ENCODE assay signal across 12 mouse cellular contexts in the genomic region with DNA sequence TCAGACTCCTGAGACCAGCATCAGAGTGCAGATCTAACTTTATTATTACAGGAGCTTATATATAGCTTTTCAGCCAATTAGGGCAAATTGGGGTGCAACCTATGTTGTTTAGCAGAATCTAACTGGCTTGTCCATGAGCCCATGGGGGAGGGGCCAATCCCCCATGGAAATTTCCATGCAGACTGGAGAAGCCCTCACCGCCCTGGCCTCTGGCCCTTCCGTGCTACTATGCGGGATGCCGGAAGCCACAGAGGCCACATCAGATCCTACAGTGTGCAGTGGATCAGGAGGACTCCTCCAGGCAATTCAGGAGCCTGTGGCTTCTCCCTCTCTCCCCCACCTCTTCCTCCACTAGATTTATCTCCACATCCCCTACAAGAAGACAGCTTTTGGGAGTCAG. TPM values are rescaled to one million over a fixed set of nuclear protein-coding genes. Genes with fewer than 3 reads are reported as not detected.
DNase-seq lines count a peak whose midpoint lies in the region; ATAC-seq and TF ChIP-seq lines count a peak whose summit lies in the region.
"Had no signal": no experiment of that assay in that cellular context is flagged by ENCODE, and none has a peak within 500 bp of the region (broad histone marks: within the 10 kb centered on the region; RNA-seq: fewer than 3 reads in every experiment).

No protein-coding gene starts in this region.

- no peak overlapping the region for H3K9ac ChIP-seq in lung, embryonic 14.5 days
- no peak overlapping the region for H3K9ac ChIP-seq in midbrain, embryonic 13.5 days (replicated peaks)
- H3K9ac ChIP-seq: forebrain, postnatal 0 days; hindbrain, embryonic 12.5 days; liver, embryonic 14.5 days had no signal

- no peak for TF ChIP-seq POLR2A in bone marrow macrophage, adult 2 months (IDR thresholded peaks at IDR 0.05; ENCODE audit: borderline replicate concordance, low read depth, low read length)
- TF ChIP-seq POLR2A in myocyte (IDR thresholded peaks at IDR 0.05; ENCODE audit: insufficient read length, low read depth), result no peak

- intact Hi-C loops in gastrocnemius, adult 2 months (cut with DNase I), result no loop called here

- no peaks in the 10 kb centered on the region for H3K79me2 ChIP-seq in myocyte (ENCODE audit: control insufficient read depth, insufficient read depth)

- H3K27me3 ChIP-seq in lung, embryonic 14.5 days (ENCODE audit: insufficient read depth, low read length), result no peaks in the 10 kb centered on the region
- no peaks in the 10 kb centered on the region for H3K27me3 ChIP-seq in myocyte (ENCODE audit: control insufficient read depth, insufficient read depth, insufficient read length)
- H3K27me3 ChIP-seq in midbrain, embryonic 13.5 days, result no peaks in the 10 kb centered on the region
- H3K27me3 ChIP-seq: hindbrain, embryonic 12.5 days had no signal

- DNase-seq in gastrocnemius, adult 2 months, result no peak
- no peak for DNase-seq in gastrocnemius, postnatal 25 days
- peak; percentile 49 for DNase-seq in lung, embryonic 14.5 days
- no peak for DNase-seq in lung, postnatal 10 days
- no peak for DNase-seq in urinary bladder, postnatal 10 days (ENCODE audit: low spot score)
- DNase-seq: forebrain, postnatal 0 days had no signal

- H3K4me2 ChIP-seq in lung, embryonic 14.5 days, result no peak overlapping the region
- H3K4me2 ChIP-seq in myocyte (ENCODE audit: low read depth), result peak overlapping the region; percentile 68
- no peak overlapping the region for H3K4me2 ChIP-seq in midbrain, embryonic 13.5 days (replicated peaks)
- H3K4me2 ChIP-seq: hindbrain, embryonic 12.5 days had no signal

- WGBS in lung, embryonic 14.5 days, result 46% methylated on average over 4 of the region's 4 CpGs
- 61% methylated on average over 4 of the region's 4 CpGs for WGBS in midbrain, embryonic 13.5 days

- H3K9me3 ChIP-seq in lung, embryonic 14.5 days (ENCODE audit: low read depth, low read length), result no peaks in the 10 kb centered on the region
- no peaks in the 10 kb centered on the region for H3K9me3 ChIP-seq in midbrain, embryonic 13.5 days
- H3K9me3 ChIP-seq: hindbrain, embryonic 12.5 days had no signal

- no peak; the same call in 1 of the 2 replicates for ATAC-seq in lung, embryonic 14.5 days (ENCODE audit: insufficient read depth)
- no peak for ATAC-seq in midbrain, embryonic 13.5 days
- ATAC-seq: forebrain, postnatal 0 days had no signal

- no peaks in the 10 kb centered on the region for H3K36me3 ChIP-seq in lung, embryonic 14.5 days (ENCODE audit: insufficient read depth)
- no peaks in the 10 kb centered on the region for H3K36me3 ChIP-seq in myocyte (ENCODE audit: control insufficient read depth, insufficient read depth)
- H3K36me3 ChIP-seq in midbrain, embryonic 13.5 days, result 0 out of 2 replicates have a peak, but pooled peaks cover 3% of the 10 kb centered on the region
- H3K36me3 ChIP-seq: hindbrain, embryonic 12.5 days had no signal

- H3K27ac ChIP-seq in gastrocnemius, adult 2 months, result peak overlapping the region; percentile 40
- H3K27ac ChIP-seq in lung, embryonic 14.5 days (ENCODE audit: low read depth), result no peak overlapping the region
- peak overlapping the region; percentile 52 for H3K27ac ChIP-seq in bone marrow macrophage, adult 2 months (ENCODE audit: insufficient read depth, low read depth, low read length)
- H3K27ac ChIP-seq in midbrain, embryonic 13.5 days, result no peak overlapping the region
- H3K27ac ChIP-seq: hindbrain, embryonic 12.5 days; macrophage had no signal

- no peak overlapping the region for H3K4me3 ChIP-seq in gastrocnemius, adult 2 months
- H3K4me3 ChIP-seq in lung, embryonic 14.5 days (ENCODE audit: low read depth, low read length), result no peak overlapping the region
- no peak overlapping the region for H3K4me3 ChIP-seq in bone marrow macrophage, adult 2 months (ENCODE audit: insufficient read depth, low read length)
- no peak overlapping the region for H3K4me3 ChIP-seq in myocyte
- no peak overlapping the region for H3K4me3 ChIP-seq in midbrain, embryonic 13.5 days (replicated peaks)
- H3K4me3 ChIP-seq: hindbrain, embryonic 12.5 days had no signal

- TF ChIP-seq CTCF in gastrocnemius, adult 2 months (IDR thresholded peaks at IDR 0.05), result no peak
- TF ChIP-seq CTCF in lung, embryonic 14.5 days (IDR thresholded peaks at IDR 0.05; ENCODE audit: low read depth), result no peak
- no peak for TF ChIP-seq CTCF in bone marrow macrophage, adult 2 months (IDR thresholded peaks at IDR 0.05; ENCODE audit: low read depth, low read length)

- peaks cover 17% of the 10 kb centered on the region for H3K4me1 ChIP-seq in lung, embryonic 14.5 days (ENCODE audit: insufficient read depth)
- H3K4me1 ChIP-seq in bone marrow macrophage, adult 2 months (ENCODE audit: control insufficient read depth, insufficient read depth, low read length), result peaks cover 63% of the 10 kb centered on the region
- H3K4me1 ChIP-seq in midbrain, embryonic 13.5 days (replicated peaks), result peaks cover 28% of the 10 kb centered on the region

- no peak overlapping the region for H3ac ChIP-seq in myocyte (ENCODE audit: control insufficient read depth, insufficient read length)

TF ChIP-seq in myocyte, 11 proteins besides CTCF, POLR2A, EP300 and RAD21:
- TF ChIP-seq CEBPB (IDR thresholded peaks at IDR 0.05; ENCODE audit: insufficient read depth, poor library complexity, severe bottlenecking) (no peak), POLR2AphosphoS2 (IDR thresholded peaks at IDR 0.05; ENCODE audit: insufficient read length, low read depth) (no peak), USF1 (IDR thresholded peaks at IDR 0.05; ENCODE audit: low read depth) (no peak), REST (IDR thresholded peaks at IDR 0.05; ENCODE audit: insufficient read depth, insufficient read length) (no peak), MAX (IDR thresholded peaks at IDR 0.05; ENCODE audit: low read depth) (no peak), TCF3 (IDR thresholded peaks at IDR 0.05; ENCODE audit: insufficient read length, low read depth) (no peak), E2F4 (IDR thresholded peaks at IDR 0.05; ENCODE audit: insufficient read depth) (no peak), SRF (IDR thresholded peaks at IDR 0.05; ENCODE audit: control insufficient read depth, insufficient read length, low read depth) (no peak), MYOG (IDR thresholded peaks at IDR 0.05; ENCODE audit: control insufficient read depth in 1 of 3, insufficient read depth in 1 of 3, insufficient read length in 2 of 3, low read depth in 2 of 3) (no peak), MYOD1 (IDR thresholded peaks at IDR 0.05; ENCODE audit: control insufficient read depth in 1 of 3, insufficient read length in 2 of 3, low read depth in 2 of 3) (no peak), TCF12 (IDR thresholded peaks at IDR 0.05; ENCODE audit: insufficient read depth, poor library complexity, severe bottlenecking) (no peak)

RNA-seq across cellular contexts. Expression of a gene that starts 7.1 kb away (rescaled TPM):
- total RNA-seq in gastrocnemius, adult 2 months (2021), result 10 to 100 TPM; 33.9 to 40.7 TPM
- total RNA-seq in gastrocnemius, postnatal 25 days (2021), result 10 to 100 TPM; 27.6 to 38.9 TPM
- 32.8 and 44.2 TPM in 2 replicates for polyA plus RNA-seq in lung, embryonic 14.5 days (2014; fragmentation: Nextera tagmentation; extraction: Ambion mirVana)
- 54.0 and 58.7 TPM in 2 replicates for polyA plus RNA-seq in bone marrow macrophage, adult 2 months (2012; ENCODE audit: insufficient read depth, insufficient read length, missing spikeins)
- 89.2 TPM for polyA plus RNA-seq in myocyte (2012; fragmentation: generic; extraction: Trizol)
- 18.0 and 30.1 TPM in 2 replicates for polyA plus RNA-seq in midbrain, embryonic 13.5 days (2015; fragmentation: Nextera tagmentation; extraction: Ambion mirVana)

RNA-seq across cellular contexts. Expression of a gene that starts 7.2 kb away (rescaled TPM):
- total RNA-seq in gastrocnemius, adult 2 months (2021), result 100 to 1,000 TPM; 376 to 655 TPM
- total RNA-seq in gastrocnemius, postnatal 25 days (2021), result 100 to 1,000 TPM; 335 to 433 TPM
- polyA plus RNA-seq in lung, embryonic 14.5 days (2014; fragmentation: Nextera tagmentation; extraction: Ambion mirVana), result 205 and 209 TPM in 2 replicates
- polyA plus RNA-seq in bone marrow macrophage, adult 2 months (2012; ENCODE audit: insufficient read depth, insufficient read length, missing spikeins), result 560 and 577 TPM in 2 replicates
- polyA plus RNA-seq in myocyte (2012; fragmentation: generic; extraction: Trizol), result 873 TPM
- polyA plus RNA-seq in midbrain, embryonic 13.5 days (2015; fragmentation: Nextera tagmentation; extraction: Ambion mirVana), result 271 and 280 TPM in 2 replicates

RNA-seq across cellular contexts. Expression of a gene that starts 20.6 kb away (rescaled TPM):
- total RNA-seq in gastrocnemius, adult 2 months (2021), result 1 to 10 TPM; 2.1 to 3.2 TPM
- total RNA-seq in gastrocnemius, postnatal 25 days (2021), result 1 to 10 TPM; 2.9 to 3.7 TPM
- 2.1 and 3.2 TPM in 2 replicates for polyA plus RNA-seq in lung, embryonic 14.5 days (2014; fragmentation: Nextera tagmentation; extraction: Ambion mirVana)
- 13.1 and 18.1 TPM in 2 replicates for polyA plus RNA-seq in bone marrow macrophage, adult 2 months (2012; ENCODE audit: insufficient read depth, insufficient read length, missing spikeins)
- polyA plus RNA-seq in myocyte (2012; fragmentation: generic; extraction: Trizol), result 1.8 TPM
- polyA plus RNA-seq in midbrain, embryonic 13.5 days (2015; fragmentation: Nextera tagmentation; extraction: Ambion mirVana), result 0.89 and 1.2 TPM in 2 replicates

RNA-seq across cellular contexts. Expression of a gene that starts 43.6 kb away (rescaled TPM):
- 1 to 10 TPM; 2.4 to 3.1 TPM for total RNA-seq in gastrocnemius, adult 2 months (2021)
- 1 to 10 TPM; 2.8 TPM for total RNA-seq in gastrocnemius, postnatal 25 days (2021)
- polyA plus RNA-seq in lung, embryonic 14.5 days (2014; fragmentation: Nextera tagmentation; extraction: Ambion mirVana), result 18.4 and 20.3 TPM in 2 replicates
- polyA plus RNA-seq in bone marrow macrophage, adult 2 months (2012; ENCODE audit: insufficient read depth, insufficient read length, missing spikeins), result 3.3 and 3.6 TPM in 2 replicates
- polyA plus RNA-seq in myocyte (2012; fragmentation: generic; extraction: Trizol), result 7.8 TPM
- 34.1 and 35.1 TPM in 2 replicates for polyA plus RNA-seq in midbrain, embryonic 13.5 days (2015; fragmentation: Nextera tagmentation; extraction: Ambion mirVana)

Comparison
In these comparisons a context has a peak if more than half of its experiments do, and no peak if none do; other contexts are left out.
1. H3K27ac ChIP-seq: peak in gastrocnemius, adult 2 months (single experiment) and bone marrow macrophage, adult 2 months (single experiment); none in lung, embryonic 14.5 days (single experiment) and midbrain, embryonic 13.5 days (single experiment).